Mouse (Mus musculus) heart, adult 2 months (tissue): Measurements from ENCODE around the gene Pear1. TPM values are rescaled to one million over a fixed set of nuclear protein-coding genes. Genes with fewer than 3 reads are reported as not detected.

Experiments
- DNase-seq, 2 experiments: peaks; one replicate each; pipeline ENCODE4 v3.0.0; 2021
- H3K27ac ChIP-seq: fragments of 200-600 bp; 2 replicates; pipeline ENCODE4 v1.8.1; 2022
- H3K27me3 ChIP-seq: fragments of 200-500 bp; 2 replicates; pipeline ENCODE4 v1.6.1; 2012; ENCODE audit warnings: mild to moderate bottlenecking, low read length, inconsistent platforms, mixed read lengths; ENCODE audit not compliant: control insufficient read depth, insufficient read depth
- H3K36me3 ChIP-seq: fragments of 200-500 bp; 2 replicates; pipeline ENCODE4 v1.6.1; 2012; ENCODE audit warnings: low read length, inconsistent platforms; ENCODE audit not compliant: control insufficient read depth, insufficient read depth
- H3K4me1 ChIP-seq: fragments of 200-500 bp; 2 replicates; pipeline ENCODE4 v1.6.1; 2011; ENCODE audit warnings: low read length; ENCODE audit not compliant: control insufficient read depth, insufficient read depth
- H3K4me3 ChIP-seq: fragments of 200-600 bp; 2 replicates; pipeline ENCODE4 v1.8.1; 2022
- H3K79me2 ChIP-seq: fragments of 200-500 bp; replicated peaks from 2 replicates; pipeline ENCODE4 v1.6.1; 2012; ENCODE audit warnings: mild to moderate bottlenecking, inconsistent platforms, low read length, moderate library complexity, mixed read lengths; ENCODE audit not compliant: control insufficient read depth, insufficient read depth
- H3K9ac ChIP-seq: fragments of 200-500 bp; 2 replicates; pipeline ENCODE4 v1.6.1; 2012; ENCODE audit warnings: low read depth, mild to moderate bottlenecking, control low read depth, inconsistent platforms, low read length, mixed read lengths
- CTCF ChIP-seq: fragments of 200-600 bp; IDR thresholded peaks from 2 replicates; pipeline ENCODE4 v1.8.1; 2022; ENCODE audit warnings: antibody characterized with exemption, mild to moderate bottlenecking, moderate library complexity
- EP300 ChIP-seq: fragments of 200-500 bp; IDR thresholded peaks from 2 replicates; pipeline ENCODE4 v1.6.1; 2011; ENCODE audit warnings: low read depth, low read length, control low read depth; ENCODE audit not compliant: insufficient read depth
- POLR2A ChIP-seq: fragments of 200-500 bp; IDR thresholded peaks from 2 replicates; pipeline ENCODE4 v1.6.1; 2011; ENCODE audit warnings: mild to moderate bottlenecking, low read depth, low read length, control low read depth; ENCODE audit not compliant: insufficient read depth
- WGBS: fragments of 180-500 bp; shearing (Covaris S2); methylation state at CpG from one replicate; pipeline ENCODE4 v1.1.7; 2018; 5-methylcytosine and 5-hydroxymethylcytosine counted together
- intact Hi-C: fragments of 180-260 bp; cut with DNase I; formaldehyde crosslinking; loops from one replicate; pipeline ENCODE4 v1.15.1; 2025
- polyA plus RNA-seq: library from polyadenylated mRNA; depleted of rRNA; stranded (reverse); fragments of >200 nt; gene quantifications from 2 replicates; pipeline ENCODE4 v1.2.3, GENCODE M21; 2012
- total RNA-seq, 2 experiments: library from RNA; stranded (reverse); gene quantifications; 2 replicates each; pipeline ENCODE4 v1.2.3; 2021

Pear1 gene
- total and polyA plus RNA-seq, 3 experiments = 17.1 to 42.5 (median 18.7) TPM

DNA sequence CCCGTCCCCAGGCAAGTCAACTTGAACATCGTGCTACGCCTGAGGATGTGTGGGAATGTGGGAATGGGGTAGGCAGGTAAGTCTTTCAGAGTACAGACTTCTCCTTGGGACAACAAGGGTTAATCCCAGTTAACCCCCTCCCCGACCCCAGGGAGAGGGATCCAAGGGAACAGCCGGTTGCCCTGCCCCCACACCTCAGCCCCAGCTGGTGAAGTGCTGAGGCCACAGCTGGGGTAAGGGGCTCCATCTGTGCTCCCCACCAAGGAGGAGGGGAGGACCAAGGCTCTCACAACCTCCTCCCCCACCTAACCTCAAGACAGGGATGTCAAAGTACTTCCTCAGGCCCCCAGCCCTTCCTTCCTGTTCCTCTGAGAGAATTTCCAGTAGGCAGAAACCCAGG, 34.3 kb downstream of the Pear1 start:
- WGBS = 49% methylated on average over 5 of the region's 5 CpGs
- Histone ChIP-seq H3K9ac (no peak overlapping the region), H3K36me3 (no peaks in the 10 kb centered on the region), H3K27me3 (peaks cover 5% of the 10 kb centered on the region), H3K4me3 (no peak overlapping the region), H3K4me1 (no peaks in the 10 kb centered on the region), H3K27ac (no peak overlapping the region), H3K79me2 (no peaks in the 10 kb centered on the region)
- intact Hi-C loops = no loop called here
- no peak for TF ChIP-seq CTCF
- no peak for TF ChIP-seq POLR2A
- no peak for TF ChIP-seq EP300
- DNase-seq = no peak

DNA sequence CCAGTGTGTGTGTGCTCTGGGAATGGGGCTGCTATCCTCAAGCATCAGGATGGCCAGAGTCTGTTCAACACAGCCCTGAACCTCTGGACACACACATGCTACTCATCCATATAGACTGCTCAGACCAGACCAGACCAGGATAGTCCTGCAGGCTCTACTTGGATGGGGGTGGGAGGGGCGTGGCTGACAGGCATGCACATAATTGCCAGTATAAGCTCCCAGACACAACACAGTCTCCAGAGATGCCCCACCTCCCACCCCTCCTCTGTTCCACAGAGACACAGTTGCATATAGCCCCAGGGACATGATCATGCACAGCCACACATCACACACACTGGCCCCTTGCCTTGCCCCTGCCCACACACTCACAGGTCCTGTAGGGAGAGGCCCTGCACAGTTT, 34.9 kb downstream of the Pear1 start:
- Histone ChIP-seq H3K79me2 (no peaks in the 10 kb centered on the region), H3K36me3 (no peaks in the 10 kb centered on the region), H3K27me3 (peaks cover 2% of the 10 kb centered on the region; the same call in 1 of the 2 replicates), H3K27ac (no peak overlapping the region), H3K9ac (no peak overlapping the region), H3K4me3 (no peak overlapping the region), H3K4me1 (no peaks in the 10 kb centered on the region)
- no peak for TF ChIP-seq CTCF
- TF ChIP-seq EP300 = no peak
- TF ChIP-seq POLR2A = no peak
- intact Hi-C loops = no loop called here
- DNase-seq = no peak
- WGBS = 54% methylated on average over 1 of the region's 1 CpGs

GRCm38 (mm10) chr3:87785626-87786214, 38.4 kb downstream of the Pear1 start:
- Histone ChIP-seq H3K27ac (no peak overlapping the region), H3K27me3 (no peaks in the 10 kb centered on the region), H3K4me1 (no peaks in the 10 kb centered on the region), H3K79me2 (no peaks in the 10 kb centered on the region), H3K36me3 (no peaks in the 10 kb centered on the region), H3K9ac (no peak overlapping the region), H3K4me3 (no peak overlapping the region)
- intact Hi-C loops = no loop called here
- no peak for TF ChIP-seq CTCF
- TF ChIP-seq EP300 = no peak
- TF ChIP-seq POLR2A = no peak
- 22% methylated on average over 6 of the region's 6 CpGs for WGBS
- no peak for DNase-seq

DNA sequence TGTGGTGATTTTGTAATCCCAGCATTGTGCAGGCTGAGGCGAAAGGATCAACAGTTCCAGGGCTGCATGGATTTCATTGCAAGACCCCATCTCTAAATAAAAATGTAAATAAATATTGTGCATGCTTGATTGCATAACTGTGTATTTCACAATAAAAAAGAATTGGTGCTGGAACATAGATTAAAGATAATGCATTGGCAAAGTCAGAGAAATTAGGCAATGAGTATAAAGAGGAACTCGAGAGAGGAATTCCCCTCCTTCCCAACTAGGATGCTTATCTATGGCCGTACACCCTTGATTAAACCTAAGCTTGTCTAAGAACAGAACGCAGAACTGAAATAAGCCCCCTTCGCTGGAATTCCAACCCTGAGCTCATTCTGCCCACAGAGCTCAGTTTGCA, 39.0 kb downstream of the Pear1 start:
- H3K4me1 ChIP-seq = no peaks in the 10 kb centered on the region
- no peaks in the 10 kb centered on the region for H3K36me3 ChIP-seq
- H3K9ac ChIP-seq = no peak overlapping the region
- no peaks in the 10 kb centered on the region for H3K79me2 ChIP-seq
- no peak overlapping the region for H3K27ac ChIP-seq
- no peak for DNase-seq
- intact Hi-C loops = no loop called here
- no peak for TF ChIP-seq POLR2A
- no peak for TF ChIP-seq CTCF
- TF ChIP-seq EP300 = no peak
- no peaks in the 10 kb centered on the region for H3K27me3 ChIP-seq
- 68% methylated on average over 5 of the region's 5 CpGs for WGBS
- H3K4me3 ChIP-seq = no peak overlapping the region

GRCm38 (mm10) chr3:87783282-87784023, 40.7 kb downstream of the Pear1 start:
- Histone ChIP-seq H3K27me3 (no peaks in the 10 kb centered on the region), H3K4me1 (no peaks in the 10 kb centered on the region), H3K9ac (no peak overlapping the region), H3K4me3 (no peak overlapping the region), H3K79me2 (no peaks in the 10 kb centered on the region), H3K36me3 (no peaks in the 10 kb centered on the region), H3K27ac (no peak overlapping the region)
- WGBS = 82% methylated on average over 25 of the region's 25 CpGs
- intact Hi-C loops = no loop called here
- no peak for TF ChIP-seq EP300
- no peak for TF ChIP-seq CTCF
- TF ChIP-seq POLR2A = no peak
- peak in 1 of 2 experiments; percentile 30 for DNase-seq

GRCm38 (mm10) chr3:87779086-87779485, 45.0 kb downstream of the Pear1 start:
- Histone ChIP-seq H3K4me3 (no peak overlapping the region), H3K4me1 (no peaks in the 10 kb centered on the region), H3K79me2 (no peaks in the 10 kb centered on the region), H3K27me3 (no peaks in the 10 kb centered on the region; the same call in 1 of the 2 replicates), H3K9ac (no peak overlapping the region), H3K27ac (no peak overlapping the region), H3K36me3 (no peaks in the 10 kb centered on the region)
- TF ChIP-seq EP300 = no peak
- no peak for TF ChIP-seq POLR2A
- TF ChIP-seq CTCF = no peak
- DNase-seq = no peak
- intact Hi-C loops = no loop called here
- 47% methylated on average over 2 of the region's 2 CpGs for WGBS
